ENCODE assay signal across 16 mouse cellular contexts in genomic region chr2:5298071-5298470, GRCm38 (mm10).
A peak's percentile ranks its signal among the peaks of the same experiment; 100 is the strongest.
DNase-seq lines count a peak whose midpoint lies in the region; ATAC-seq and TF ChIP-seq lines count a peak whose summit lies in the region.
"Had no signal": no experiment of that assay in that cellular context is flagged by ENCODE, and none has a peak within 500 bp of the region (broad histone marks: within the 10 kb centered on the region; RNA-seq: fewer than 3 reads in every experiment).

No protein-coding gene starts in this region.

- H3K36me3 ChIP-seq in lung, postnatal 0 days (ENCODE audit: insufficient read depth, low read length): no peaks in the 10 kb centered on the region
- H3K36me3 ChIP-seq in intestine, embryonic 15.5 days: no peaks in the 10 kb centered on the region
- H3K36me3 ChIP-seq: limb, embryonic 10.5 days; liver, embryonic 12.5 days had no signal

- no peaks in the 10 kb centered on the region for H3K9me3 ChIP-seq in lung, postnatal 0 days (ENCODE audit: low read length)
- no peaks in the 10 kb centered on the region for H3K9me3 ChIP-seq in intestine, embryonic 15.5 days
- H3K9me3 ChIP-seq: limb, embryonic 10.5 days; liver, embryonic 12.5 days had no signal

- H3K27me3 ChIP-seq in lung, postnatal 0 days (replicated peaks; ENCODE audit: insufficient read depth, low read length): no peaks in the 10 kb centered on the region
- H3K27me3 ChIP-seq in intestine, embryonic 15.5 days (replicated peaks): no peaks in the 10 kb centered on the region
- H3K27me3 ChIP-seq: liver, embryonic 12.5 days had no signal

- intact Hi-C loops in gastrocnemius, postnatal 36 days (cut with DNase I): no loop called here

- H3K4me1 ChIP-seq in lung, postnatal 0 days (ENCODE audit: insufficient read depth, low read depth, low read length): no peaks in the 10 kb centered on the region
- 0 out of 2 replicates have a peak, but pooled peaks cover 3% of the 10 kb centered on the region for H3K4me1 ChIP-seq in intestine, embryonic 15.5 days (replicated peaks)
- H3K4me1 ChIP-seq: limb, embryonic 10.5 days; liver, embryonic 12.5 days had no signal

- no peak for ATAC-seq in lung, postnatal 0 days
- ATAC-seq in megakaryocyte progenitor cell, adult 5-6 weeks (replicated peaks; ENCODE audit: poor library complexity): no peak
- no peak for ATAC-seq in intestine, embryonic 15.5 days
- ATAC-seq: forebrain, embryonic 14.5 days; hindbrain, embryonic 16.5 days; liver, embryonic 12.5 days had no signal

- WGBS in lung, postnatal 0 days: 64% methylated on average over 10 of the region's 10 CpGs
- WGBS in intestine, embryonic 15.5 days: 83% methylated on average over 10 of the region's 10 CpGs

- no peak overlapping the region for H3K4me2 ChIP-seq in lung, postnatal 0 days (replicated peaks; ENCODE audit: low read depth, low read length)
- H3K4me2 ChIP-seq in intestine, embryonic 15.5 days (replicated peaks): no peak overlapping the region
- H3K4me2 ChIP-seq: liver, embryonic 12.5 days had no signal

- TF ChIP-seq CTCF in lung, postnatal 0 days (IDR thresholded peaks at IDR 0.05): no peak

- H3K27ac ChIP-seq in lung, postnatal 0 days (ENCODE audit: low read length): no peak overlapping the region
- no peak overlapping the region for H3K27ac ChIP-seq in intestine, embryonic 15.5 days
- H3K27ac ChIP-seq: limb, embryonic 10.5 days; liver, embryonic 12.5 days had no signal

- DNase-seq in gastrocnemius, postnatal 10 days: peak; percentile 54
- DNase-seq in gastrocnemius, postnatal 36 days: no peak
- peak; percentile 49 for DNase-seq in lung, postnatal 10 days
- DNase-seq in lung, postnatal 0 days (ENCODE audit: low spot score): no peak
- peak; percentile 45 to 73 for DNase-seq in kidney, adult 8-10 months
- peak; percentile 57 for DNase-seq in testis, postnatal 10 days (ENCODE audit: low spot score)
- DNase-seq: layer of hippocampus, postnatal 36 days; midbrain, embryonic 14.5 days; right cerebral cortex, postnatal 14 days; thymus, adult 18-20 months had no signal

- no peak for TF ChIP-seq EP300 in lung, postnatal 0 days (IDR thresholded peaks at IDR 0.05)

- no peak overlapping the region for H3K4me3 ChIP-seq in lung, postnatal 0 days (ENCODE audit: low read depth, low read length)
- H3K4me3 ChIP-seq in intestine, embryonic 15.5 days (replicated peaks): no peak overlapping the region
- H3K4me3 ChIP-seq: limb, embryonic 10.5 days; liver, embryonic 12.5 days had no signal

- no peak overlapping the region for H3K9ac ChIP-seq in lung, postnatal 0 days (replicated peaks; ENCODE audit: low read depth)
- no peak overlapping the region for H3K9ac ChIP-seq in intestine, embryonic 15.5 days
- H3K9ac ChIP-seq: liver, embryonic 12.5 days had no signal

Comparison
In these comparisons a context has a peak if more than half of its experiments do, and no peak if none do; other contexts are left out.
1. DNase-seq: peak in gastrocnemius, postnatal 10 days (single experiment), lung, postnatal 10 days (single experiment), kidney, adult 8-10 months (2 of 2) and testis, postnatal 10 days (single experiment); none in gastrocnemius, postnatal 36 days (0 of 2) and lung, postnatal 0 days (single experiment).